Mouse (Mus musculus) olfactory bulb, adult 2 months (tissue): Measurements from ENCODE around the gene Adck1. TPM values are rescaled to one million over a fixed set of nuclear protein-coding genes. Genes with fewer than 3 reads are reported as not detected.
"Not testable (repeated sequence)": the region's sequence is repeated elsewhere in the genome, so short reads cannot be mapped to it uniquely, and the experiment has no call there.

Experiments
- H3K27ac ChIP-seq: fragments of 200-500 bp; 2 replicates; pipeline ENCODE4 v1.5.1; 2012; ENCODE audit warnings: low read depth, low read length; ENCODE audit not compliant: insufficient read depth
- H3K4me1 ChIP-seq: fragments of 200-500 bp; 2 replicates; pipeline ENCODE4 v1.6.1; 2012; ENCODE audit warnings: low read length; ENCODE audit not compliant: control insufficient read depth, insufficient read depth
- H3K4me3 ChIP-seq: fragments of 200-500 bp; 2 replicates; pipeline ENCODE4 v1.5.1; 2012; ENCODE audit warnings: mild to moderate bottlenecking, low read depth, low read length, moderate library complexity; ENCODE audit not compliant: insufficient read depth
- CTCF ChIP-seq: fragments of 200-500 bp; IDR thresholded peaks from 2 replicates; pipeline ENCODE4 v1.5.1; 2012; ENCODE audit warnings: low read depth, mild to moderate bottlenecking, low read length, moderate library complexity; ENCODE audit not compliant: insufficient read depth
- POLR2A ChIP-seq: fragments of 200-500 bp; IDR thresholded peaks from 2 replicates; pipeline ENCODE4 v1.6.1; 2012; ENCODE audit warnings: mild to moderate bottlenecking, low read depth, low read length, moderate library complexity; ENCODE audit not compliant: insufficient read depth
- WGBS: fragments of 180-500 bp; shearing (Covaris S2); methylation state at CpG from one replicate; pipeline ENCODE4 v1.1.7; 2018; 5-methylcytosine and 5-hydroxymethylcytosine counted together
- polyA plus RNA-seq: library from polyadenylated mRNA; stranded (reverse); fragments of >200 nt; gene quantifications from 2 replicates; pipeline ENCODE4 v1.2.4, GENCODE M21; 2012; ENCODE audit warnings: low replicate concordance; ENCODE audit not compliant: missing spikeins, insufficient read depth, insufficient read length

The Adck1 gene
- polyA plus RNA-seq, 1 experiment, result not detected

- peaks cover 3% of the 10 kb centered on the region; the same call in 1 of the 2 replicates for H3K4me1 ChIP-seq
- no peak overlapping the region for H3K4me3 ChIP-seq
- H3K27ac ChIP-seq, result no peak overlapping the region
- TF ChIP-seq CTCF, result no peak
- no peak for TF ChIP-seq POLR2A
- WGBS, result 93% methylated on average over 3 of the region's 3 CpGs
Measured at GRCm38 (mm10) chr12:88467257-88467656, 106.9 kb downstream of the Adck1 start.

GRCm38 (mm10) chr12:88467935-88468465, 107.6 kb downstream of the Adck1 start:
- peaks cover 3% of the 10 kb centered on the region; the same call in 1 of the 2 replicates for H3K4me1 ChIP-seq
- no peak overlapping the region for H3K4me3 ChIP-seq
- WGBS, result 79% methylated on average over 5 of the region's 5 CpGs
- TF ChIP-seq POLR2A (no peak), CTCF (no peak)
- H3K27ac ChIP-seq, result no peak overlapping the region

GRCm38 (mm10) chr12:88468691-88469090, 108.3 kb downstream of the Adck1 start:
- Histone ChIP-seq H3K27ac (no peak overlapping the region), H3K4me1 (0 out of 2 replicates have a peak, but pooled peaks cover under 1% of the 10 kb centered on the region), H3K4me3 (no peak overlapping the region)
- WGBS, result 80% methylated on average over 6 of the region's 6 CpGs
- TF ChIP-seq CTCF, result no peak
- no peak for TF ChIP-seq POLR2A

- WGBS, result 72% methylated on average over 10 of the region's 10 CpGs
- H3K27ac ChIP-seq, H3K4me3 ChIP-seq, H3K4me1 ChIP-seq: not testable (repeated sequence)
Measured at GRCm38 (mm10) chr12:88471884-88472283, 111.5 kb downstream of the Adck1 start.

- no peaks in the 10 kb centered on the region for H3K4me1 ChIP-seq
- 79% methylated on average over 3 of the region's 3 CpGs for WGBS
- TF ChIP-seq POLR2A (no peak), CTCF (no peak)
- H3K4me3 ChIP-seq, result no peak overlapping the region
- no peak overlapping the region for H3K27ac ChIP-seq
Measured at GRCm38 (mm10) chr12:88472832-88473231, 112.5 kb downstream of the Adck1 start.

- 78% methylated on average over 6 of the region's 6 CpGs for WGBS
- Histone ChIP-seq H3K4me3 (no peak overlapping the region), H3K27ac (no peak overlapping the region), H3K4me1 (no peaks in the 10 kb centered on the region)
- TF ChIP-seq CTCF, result no peak
- TF ChIP-seq POLR2A, result no peak
Measured at GRCm38 (mm10) chr12:88473796-88474195, 113.4 kb downstream of the Adck1 start.

GRCm38 (mm10) chr12:88475833-88476232, 115.5 kb downstream of the Adck1 start:
- H3K4me3 ChIP-seq, result no peak overlapping the region
- WGBS, result 96% methylated on average over 3 of the region's 3 CpGs
- no peaks in the 10 kb centered on the region for H3K4me1 ChIP-seq
- TF ChIP-seq CTCF, result no peak
- no peak for TF ChIP-seq POLR2A
- H3K27ac ChIP-seq, result no peak overlapping the region

GRCm38 (mm10) chr12:88476702-88477101, 116.3 kb downstream of the Adck1 start:
- 59% methylated on average over 6 of the region's 6 CpGs for whole genome bisulfite sequencing
- no peak for TF ChIP-seq CTCF
- no peak for TF ChIP-seq POLR2A
- Histone ChIP-seq H3K4me3 (no peak overlapping the region), H3K4me1 (no peaks in the 10 kb centered on the region), H3K27ac (no peak overlapping the region)

GRCm38 (mm10) chr12:88481657-88482056, 121.3 kb downstream of the Adck1 start:
- H3K27ac ChIP-seq, result no peak overlapping the region
- 88% methylated on average over 3 of the region's 3 CpGs for WGBS
- no peaks in the 10 kb centered on the region for H3K4me1 ChIP-seq
- no peak overlapping the region for H3K4me3 ChIP-seq
- TF ChIP-seq POLR2A (no peak), CTCF (no peak)

GRCm38 (mm10) chr12:88490881-88491280, 130.5 kb downstream of the Adck1 start:
- H3K27ac ChIP-seq, result no peak overlapping the region
- H3K4me1 ChIP-seq, result 0 out of 2 replicates have a peak, but pooled peaks cover 2% of the 10 kb centered on the region
- no peak overlapping the region for H3K4me3 ChIP-seq
- 61% methylated on average over 2 of the region's 2 CpGs for WGBS
- TF ChIP-seq POLR2A, result no peak
- no peak for TF ChIP-seq CTCF

Other genes starting within 250 kb of the Adck1 start
- gene Gm10436, start 178.4 kb upstream of the Adck1 start, polyA plus RNA-seq, result not detected in 2 replicates
- gene Gm8332, start 110.5 kb upstream of the Adck1 start, polyA plus RNA-seq, result not detected in 2 replicates
- gene Gm5662, start 86.1 kb upstream of the Adck1 start, polyA plus RNA-seq, result not detected in 2 replicates
- gene Gm5039, start 36.5 kb upstream of the Adck1 start, polyA plus RNA-seq, result not detected in 2 replicates